Mouse (Mus musculus): ENCODE measurements around the gene Rbm6.

DNA sequence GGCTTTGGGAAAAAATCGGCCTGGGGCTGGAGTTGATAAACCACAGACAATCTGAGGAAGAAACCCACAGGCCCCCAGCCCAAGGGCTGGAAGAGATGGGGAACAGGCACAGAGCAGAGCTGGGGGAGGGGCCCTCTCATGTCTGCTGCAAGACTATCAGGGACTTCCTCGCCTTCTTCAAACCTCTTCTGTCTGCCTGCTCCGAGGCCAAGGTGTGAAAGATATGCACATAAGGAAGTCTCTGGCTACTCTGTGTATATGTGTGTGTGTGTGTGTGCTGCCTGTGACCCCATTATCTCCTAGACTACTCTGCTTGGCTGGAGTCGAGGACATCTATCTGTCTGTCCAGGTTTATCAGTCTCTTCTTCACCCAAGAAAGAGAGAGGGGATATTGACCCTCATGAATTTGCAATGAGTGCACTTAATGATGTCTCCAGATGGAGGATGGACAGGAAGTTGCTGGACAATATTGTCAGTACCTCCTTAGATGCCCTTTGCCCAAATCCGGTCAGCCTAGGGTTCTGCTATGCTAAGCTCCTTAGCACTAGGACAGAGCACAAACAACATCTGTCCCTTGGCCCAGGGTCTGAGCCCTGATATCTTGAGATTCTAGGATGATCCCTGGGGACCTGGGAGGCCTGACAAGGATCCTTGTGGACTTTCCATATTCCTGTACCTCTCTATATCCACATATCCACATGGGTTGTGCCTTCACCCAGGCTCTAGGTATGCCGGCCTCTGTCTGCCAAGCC is 143.9 kb downstream of the Rbm6 start:
- no peak for TF ChIP-seq POLR2A (IDR thresholded peaks at IDR 0.05; ENCODE audit: control insufficient read depth, extremely low read depth, insufficient read depth, low read length, poor library complexity)
- TF ChIP-seq CTCF (IDR thresholded peaks at IDR 0.05; ENCODE audit: borderline replicate concordance, control insufficient read depth, extremely low read depth, insufficient read depth, low read length, poor library complexity) = no peak

Measured in thymus, adult 2 months (tissue).